ENCODE assay signal across 9 mouse cellular contexts in the genomic region with DNA sequence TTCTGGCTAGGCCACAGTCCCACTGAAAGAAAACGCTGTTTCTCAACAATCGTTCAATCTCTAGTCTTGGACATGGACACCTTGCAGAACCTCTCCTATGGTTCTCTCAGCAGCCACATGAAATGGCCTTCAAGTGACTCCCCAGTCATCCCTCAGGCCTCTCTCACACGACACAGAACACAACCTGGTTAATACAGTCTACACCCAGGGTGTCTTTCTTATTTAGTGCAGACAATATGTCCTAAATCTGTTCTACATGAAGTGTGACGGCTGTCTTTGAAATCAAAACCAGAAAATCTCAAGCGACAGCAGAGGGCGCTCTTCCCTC.
DNase-seq lines count a peak whose midpoint lies in the region; ATAC-seq lines count a peak whose summit lies in the region.
"Had no signal": no experiment of that assay in that cellular context is flagged by ENCODE, and none has a peak within 500 bp of the region (broad histone marks: within the 10 kb centered on the region; RNA-seq: fewer than 3 reads in every experiment).

No protein-coding gene starts in this region.

- 34% methylated on average over 6 of the region's 6 CpGs for WGBS in embryonic facial prominence, embryonic 11.5 days
- WGBS in limb, embryonic 10.5 days = 26% methylated on average over 6 of the region's 6 CpGs

- 0 out of 2 replicates have a peak, but pooled peaks have one; percentile 14 for ATAC-seq in embryonic facial prominence, embryonic 11.5 days (replicated peaks; ENCODE audit: insufficient number of reproducible peaks, low FRiP score, low TSS enrichment, low read depth)
- ATAC-seq in monocyte, adult 5-6 weeks (replicated peaks; ENCODE audit: insufficient number of reproducible peaks, low FRiP score, low TSS enrichment, poor library complexity, severe bottlenecking) = 0 out of 2 replicates have a peak, but pooled peaks have one; percentile 23

- no peak overlapping the region; the same call in 1 of the 2 replicates for H3K4me2 ChIP-seq in embryonic facial prominence, embryonic 11.5 days (ENCODE audit: low read depth, low read length)

- no peaks in the 10 kb centered on the region for H3K9me3 ChIP-seq in embryonic facial prominence, embryonic 11.5 days (replicated peaks; ENCODE audit: control insufficient read depth, low read length)
- H3K9me3 ChIP-seq in limb, embryonic 10.5 days (replicated peaks) = no peaks in the 10 kb centered on the region
- H3K9me3 ChIP-seq: stomach, embryonic 15.5 days had no signal

- no peaks in the 10 kb centered on the region for H3K36me3 ChIP-seq in embryonic facial prominence, embryonic 11.5 days (replicated peaks; ENCODE audit: control insufficient read depth, insufficient read depth, low read depth, low read length)
- H3K36me3 ChIP-seq in limb, embryonic 10.5 days = no peaks in the 10 kb centered on the region
- H3K36me3 ChIP-seq: stomach, embryonic 15.5 days had no signal

- H3K4me3 ChIP-seq in embryonic facial prominence, embryonic 11.5 days (ENCODE audit: low read depth, low read length) = no peak overlapping the region
- H3K4me3 ChIP-seq in limb, embryonic 10.5 days = 0 out of 2 replicates have a peak overlapping the region, but pooled peaks have one; percentile 40

- H3K9ac ChIP-seq in embryonic facial prominence, embryonic 11.5 days (replicated peaks; ENCODE audit: low read length) = no peak overlapping the region
- H3K9ac ChIP-seq: stomach, embryonic 15.5 days had no signal

- no peaks in the 10 kb centered on the region for H3K4me1 ChIP-seq in embryonic facial prominence, embryonic 11.5 days (ENCODE audit: control insufficient read depth, insufficient read depth, low read length)
- H3K4me1 ChIP-seq in limb, embryonic 10.5 days = 0 out of 2 replicates have a peak, but pooled peaks cover 3% of the 10 kb centered on the region
- H3K4me1 ChIP-seq: stomach, embryonic 15.5 days had no signal

- H3K27ac ChIP-seq in embryonic facial prominence, embryonic 11.5 days (replicated peaks; ENCODE audit: low read depth, low read length) = no peak overlapping the region
- H3K27ac ChIP-seq in limb, embryonic 10.5 days = peak overlapping the region; percentile 76; the same call in 1 of the 2 replicates

- peak; percentile 59 for DNase-seq in layer of hippocampus, adult 9-10 months (ENCODE audit: low spot score)
- DNase-seq in layer of hippocampus, postnatal 36 days = no peak
- DNase-seq in MN1 (ENCODE audit: low spot score) = peak; percentile 69
- DNase-seq in embryonic facial prominence, embryonic 11.5 days (ENCODE audit: low spot score) = peak; percentile 86
- DNase-seq in limb, embryonic 10.5 days (ENCODE audit: low spot score) = peak; percentile 77
- no peak for DNase-seq in yolk sac, embryonic 10.5 days (ENCODE audit: low spot score)
- no peak for DNase-seq in thymus, postnatal 25 days

- no peaks in the 10 kb centered on the region for H3K27me3 ChIP-seq in embryonic facial prominence, embryonic 11.5 days (ENCODE audit: control insufficient read depth, insufficient read depth, low read length)
- peaks cover 97% of the 10 kb centered on the region for H3K27me3 ChIP-seq in limb, embryonic 10.5 days (ENCODE audit: low read depth, poor library complexity, severe bottlenecking)
- H3K27me3 ChIP-seq: stomach, embryonic 15.5 days had no signal

Comparison
In these comparisons a context has a peak if more than half of its experiments do, and no peak if none do; other contexts are left out.
1. DNase-seq: peak in layer of hippocampus, adult 9-10 months (single experiment), MN1 (single experiment), embryonic facial prominence, embryonic 11.5 days (single experiment) and limb, embryonic 10.5 days (single experiment); none in layer of hippocampus, postnatal 36 days (0 of 2), yolk sac, embryonic 10.5 days (single experiment) and thymus, postnatal 25 days (single experiment).